Mouse (Mus musculus) hindbrain, embryonic 16.5 days (tissue): ENCODE measurements around the gene Ube2e1. TPM values are rescaled to one million over a fixed set of nuclear protein-coding genes. Genes with fewer than 3 reads are reported as not detected.

Experiments
- ATAC-seq: fragments of 200-750 bp; cut with Nextera tagmentation; 2 replicates; pipeline ENCODE4 v1.8.0; 2017; ENCODE audit warnings: moderate TSS enrichment, moderate library complexity
- H3K27ac ChIP-seq: fragments of 300-500 bp; sonication (generic); 2 replicates; pipeline ENCODE4 v1.5.1; 2014; ENCODE audit warnings: low read depth, mild to moderate bottlenecking, control low read depth, low read length, moderate library complexity
- H3K27me3 ChIP-seq: fragments of 300-500 bp; sonication (generic); replicated peaks from 2 replicates; pipeline ENCODE4 v1.6.1; 2014; ENCODE audit warnings: low read length; ENCODE audit not compliant: control insufficient read depth, insufficient read depth
- H3K36me3 ChIP-seq: fragments of 300-500 bp; sonication (generic); 2 replicates; pipeline ENCODE4 v1.6.1; 2014; ENCODE audit warnings: mild to moderate bottlenecking, low read length, moderate library complexity, mixed read lengths; ENCODE audit not compliant: control insufficient read depth, insufficient read depth
- H3K4me1 ChIP-seq: fragments of 300-500 bp; sonication (generic); 2 replicates; pipeline ENCODE4 v1.6.1; 2014; ENCODE audit warnings: low read depth, low read length; ENCODE audit not compliant: control insufficient read depth, insufficient read depth
- H3K4me2 ChIP-seq: fragments of 300-500 bp; sonication (generic); 2 replicates; pipeline ENCODE4 v1.6.1; 2014; ENCODE audit warnings: mild to moderate bottlenecking, low read length, control low read depth, moderate library complexity
- H3K4me3 ChIP-seq: fragments of 300-500 bp; sonication (generic); 2 replicates; pipeline ENCODE4 v1.5.1; 2014; ENCODE audit warnings: mild to moderate bottlenecking, low read length, control low read depth, moderate library complexity
- H3K9ac ChIP-seq: fragments of 300-500 bp; sonication (generic); 2 replicates; pipeline ENCODE4 v1.6.1; 2014; ENCODE audit warnings: low read depth, mild to moderate bottlenecking, control low read depth, low read length, moderate library complexity
- H3K9me3 ChIP-seq: fragments of 300-500 bp; sonication (generic); 2 replicates; pipeline ENCODE4 v1.6.1; 2014; ENCODE audit warnings: mild to moderate bottlenecking, low read length, moderate library complexity; ENCODE audit not compliant: control insufficient read depth
- WGBS: fragments of 180-500 bp; shearing (Covaris S2); extraction: QIAGEN DNeasy Blood & Tissue Kit; methylation state at CpG from one replicate; pipeline ENCODE4 v1.1.7; 2014; 5-methylcytosine and 5-hydroxymethylcytosine counted together
- polyA plus RNA-seq: library from polyadenylated mRNA; unstranded; fragments of >200 nt; fragmentation: Nextera tagmentation; extraction: Ambion mirVana; gene quantifications from 2 replicates; pipeline ENCODE4 v1.2.1, GENCODE M21; 2015

Gene Ube2e1
- 194 and 201 TPM in 2 replicates for polyA plus RNA-seq

DNA sequence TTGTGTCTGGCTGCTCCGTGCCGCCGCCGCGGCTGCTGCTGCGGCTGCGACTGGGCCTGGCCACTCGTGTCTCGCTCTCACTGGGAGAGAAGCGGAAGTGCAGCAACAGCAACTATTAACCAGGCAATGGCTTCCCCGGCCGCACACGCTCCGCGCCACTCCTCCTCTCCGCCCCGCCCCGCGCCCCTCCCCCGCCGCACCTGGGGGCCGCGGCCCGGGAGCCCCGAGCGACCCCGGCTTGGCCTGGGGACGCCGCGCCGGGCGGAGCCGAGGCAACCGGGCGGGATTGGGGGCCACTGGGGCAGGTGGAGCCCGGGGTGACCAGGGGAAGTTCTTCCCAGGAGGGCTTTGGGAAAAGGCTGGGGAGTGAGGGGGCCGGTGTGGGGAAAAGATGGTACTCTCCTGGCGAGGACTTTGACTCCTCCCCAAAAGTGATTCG, at the start of gene Ube2e1:
TSS of gene Ube2e1 (minus strand) at position 167 of the 439 bp plus-strand sequence.
- H3K9me3 ChIP-seq = no peaks in the 10 kb centered on the region; the same call in 1 of the 2 replicates
- H3K4me1 ChIP-seq = peaks cover 25% of the 10 kb centered on the region
- H3K4me3 ChIP-seq = peak within 1 kb of the TSS; percentile 94
- peak within 1 kb of the TSS; percentile 99 for H3K9ac ChIP-seq
- peak within 1 kb of the TSS; percentile 57 for H3K4me2 ChIP-seq
- whole genome bisulfite sequencing = under 1% methylated on average over 38 of the region's 39 CpGs
- H3K36me3 ChIP-seq = no peaks in the 10 kb centered on the region
- peak; percentile 95 for ATAC-seq
- H3K27me3 ChIP-seq = no peaks in the 10 kb centered on the region
- H3K27ac ChIP-seq = peak within 1 kb of the TSS; percentile 91

DNA sequence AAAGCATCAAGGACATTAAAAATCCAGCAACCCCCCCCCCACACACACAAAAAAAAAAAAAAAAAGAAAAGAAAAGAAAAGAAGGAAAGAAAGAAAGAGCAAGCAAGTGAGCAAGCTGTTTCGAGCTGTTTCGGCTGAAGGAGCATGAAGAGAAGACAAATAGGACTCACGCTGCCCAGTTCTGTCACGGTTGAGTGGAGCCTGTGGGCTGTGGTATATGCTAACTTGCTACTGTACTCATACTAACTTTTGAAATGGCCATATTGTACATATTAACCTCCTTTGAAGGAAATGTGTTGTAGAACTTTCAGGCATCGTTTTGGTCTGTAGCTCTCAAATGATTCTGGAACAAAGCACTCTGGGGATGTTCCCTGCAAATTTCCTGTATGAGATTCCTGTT, 48.2 kb upstream of the Ube2e1 start:
- ATAC-seq = no peak
- 42% methylated on average over 5 of the region's 5 CpGs for WGBS
- no peaks in the 10 kb centered on the region for H3K4me1 ChIP-seq

DNA sequence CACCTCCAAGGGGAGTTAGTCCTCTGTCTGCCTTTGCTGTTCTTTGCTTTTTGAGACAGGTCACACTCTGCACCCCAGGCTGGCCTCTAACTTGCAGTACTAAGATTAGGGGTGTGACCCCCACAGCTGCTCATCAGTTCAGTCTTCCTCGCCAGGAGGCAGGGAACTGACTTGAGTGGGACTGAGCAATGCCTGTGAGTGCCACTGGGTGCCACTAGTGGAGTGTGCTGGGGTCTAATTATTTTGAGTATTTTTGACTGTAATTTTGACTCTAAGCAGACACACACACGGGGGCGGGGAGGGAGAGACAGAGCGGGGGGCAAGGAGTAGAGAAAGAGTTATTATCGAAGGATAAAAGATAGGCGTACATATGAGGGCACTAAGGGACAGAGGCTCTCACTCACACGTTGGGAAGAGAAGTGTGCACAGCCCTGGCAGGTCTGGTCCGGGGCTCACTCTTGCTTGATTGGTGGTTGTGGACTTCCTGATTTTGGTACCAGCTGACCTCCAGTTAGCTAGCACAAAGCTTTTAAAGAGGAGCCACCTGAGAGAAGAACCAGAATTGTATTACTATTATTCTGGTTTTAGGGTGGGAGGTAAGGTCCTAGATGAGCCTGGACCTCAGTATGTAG, 46.4 kb upstream of the Ube2e1 start:
- H3K9ac ChIP-seq = no peak overlapping the region
- H3K36me3 ChIP-seq = no peaks in the 10 kb centered on the region
- H3K4me2 ChIP-seq = no peak overlapping the region
- H3K27me3 ChIP-seq = no peaks in the 10 kb centered on the region
- peak; percentile 74 for ATAC-seq
- H3K4me1 ChIP-seq = no peaks in the 10 kb centered on the region
- no peak overlapping the region for H3K4me3 ChIP-seq
- no peak overlapping the region for H3K27ac ChIP-seq
- no peaks in the 10 kb centered on the region for H3K9me3 ChIP-seq
- 61% methylated on average over 8 of the region's 8 CpGs for WGBS

More for the DNA sequence above, 48.2 kb upstream of the Ube2e1 start:
- no peak overlapping the region for H3K9ac ChIP-seq
- H3K4me2 ChIP-seq = no peak overlapping the region
- no peak overlapping the region for H3K4me3 ChIP-seq
- H3K27ac ChIP-seq = no peak overlapping the region
- no peaks in the 10 kb centered on the region for H3K9me3 ChIP-seq
- H3K36me3 ChIP-seq = no peaks in the 10 kb centered on the region
- no peaks in the 10 kb centered on the region for H3K27me3 ChIP-seq

DNA sequence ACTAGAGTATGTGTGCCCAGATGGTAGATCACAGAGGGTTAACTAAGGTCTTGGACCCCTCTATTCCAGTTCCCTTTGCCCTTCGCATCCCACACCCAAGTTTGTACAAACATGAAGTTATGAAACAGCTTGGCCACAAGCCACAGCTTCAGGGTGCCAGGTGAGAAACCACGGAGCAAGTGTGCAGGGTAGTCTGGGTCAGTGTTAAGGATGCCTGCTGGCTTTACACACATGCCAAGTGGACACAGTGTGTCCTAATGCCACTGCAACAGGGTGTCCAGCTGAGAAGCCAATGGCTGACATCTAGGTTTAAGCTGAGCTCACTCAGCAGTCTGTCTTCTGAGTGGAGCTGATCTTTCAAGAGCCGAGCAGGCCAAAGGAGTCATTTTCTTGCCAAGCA, 44.5 kb upstream of the Ube2e1 start:
- Histone ChIP-seq H3K9me3 (no peaks in the 10 kb centered on the region), H3K9ac (no peak overlapping the region), H3K36me3 (no peaks in the 10 kb centered on the region), H3K27ac (no peak overlapping the region), H3K4me1 (no peaks in the 10 kb centered on the region), H3K4me3 (no peak overlapping the region), H3K27me3 (no peaks in the 10 kb centered on the region), H3K4me2 (no peak overlapping the region)
- ATAC-seq = no peak
- WGBS = 77% methylated on average over 3 of the region's 3 CpGs

DNA sequence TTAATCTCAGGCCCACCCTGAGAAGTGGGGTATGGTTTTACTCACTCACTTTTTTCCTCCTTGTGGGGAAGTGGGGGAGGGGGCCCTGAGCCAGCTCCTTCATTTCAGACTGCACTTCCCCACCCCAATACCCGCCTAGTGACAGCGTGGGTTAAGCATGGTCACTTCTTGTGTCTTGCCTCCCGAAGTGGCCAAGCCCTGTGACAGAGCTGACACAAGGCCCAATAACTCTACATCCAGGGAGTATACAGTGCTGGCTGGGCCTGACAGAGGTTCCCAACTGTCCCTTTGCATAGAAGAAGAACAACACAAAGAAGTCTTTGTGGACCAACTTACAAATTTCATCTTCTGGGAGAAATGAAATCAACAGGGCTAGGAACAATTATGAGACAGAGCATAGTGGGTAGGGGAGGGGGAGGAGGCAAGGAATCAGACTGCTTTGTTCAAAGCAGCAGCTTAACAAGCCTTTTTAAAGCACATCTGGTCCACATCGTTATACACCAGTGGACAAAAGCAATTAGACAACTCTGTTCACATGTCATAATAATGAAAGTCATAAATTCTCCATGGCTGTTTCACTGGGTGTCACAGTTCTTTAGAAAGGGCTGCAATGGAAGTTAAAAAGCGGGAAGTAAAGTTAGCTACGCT, 42.2 kb upstream of the Ube2e1 start:
- ATAC-seq = peak; percentile 44; the same call in 1 of the 2 replicates
- H3K9ac ChIP-seq = no peak overlapping the region
- H3K27ac ChIP-seq = no peak overlapping the region
- no peaks in the 10 kb centered on the region for H3K36me3 ChIP-seq
- no peak overlapping the region for H3K4me3 ChIP-seq
- H3K4me1 ChIP-seq = no peaks in the 10 kb centered on the region
- no peaks in the 10 kb centered on the region for H3K27me3 ChIP-seq
- H3K9me3 ChIP-seq = no peaks in the 10 kb centered on the region
- H3K4me2 ChIP-seq = no peak overlapping the region
- 44% methylated on average over 6 of the region's 6 CpGs for WGBS

DNA sequence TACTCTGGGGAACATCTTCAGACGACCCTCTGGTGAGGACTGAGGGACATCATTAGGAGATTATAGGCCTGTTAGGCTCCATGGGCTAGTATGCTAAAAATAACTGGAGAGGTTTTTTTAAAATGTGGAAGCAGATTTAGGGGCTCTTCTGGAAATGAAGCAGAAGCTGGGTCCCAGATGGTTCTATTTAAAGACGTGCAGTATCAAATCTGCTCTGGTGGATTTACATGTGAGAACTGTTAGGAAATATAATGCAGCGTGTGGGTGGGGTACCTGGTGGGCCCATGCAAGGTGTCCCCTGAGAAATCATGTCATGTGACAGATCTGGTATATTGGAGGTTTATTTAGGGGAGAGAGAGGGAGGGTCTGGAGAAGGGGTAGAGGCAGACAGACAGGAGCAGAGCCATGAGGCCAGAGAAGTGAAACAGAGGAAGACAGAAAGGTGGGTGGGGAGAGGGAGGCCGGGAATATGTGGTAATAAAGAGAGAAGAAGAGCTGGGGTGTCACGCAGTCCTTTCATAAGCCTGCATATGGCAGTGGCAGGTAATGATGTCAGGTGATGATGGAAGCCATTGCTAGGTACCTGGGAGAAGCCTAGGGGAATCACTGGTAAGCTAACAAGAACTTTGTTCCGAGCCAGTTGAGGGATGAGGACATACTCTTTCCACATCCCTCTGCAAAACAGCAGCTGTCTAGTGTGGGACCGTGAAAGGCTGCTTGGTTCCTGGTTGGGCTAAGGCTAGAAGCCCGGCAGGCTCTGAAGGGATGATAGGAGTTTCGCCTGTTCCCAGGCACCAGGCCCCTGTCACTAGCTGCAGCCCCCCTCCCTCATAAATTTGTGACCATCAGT, 41.3 kb upstream of the Ube2e1 start:
- ATAC-seq = no peak

DNA sequence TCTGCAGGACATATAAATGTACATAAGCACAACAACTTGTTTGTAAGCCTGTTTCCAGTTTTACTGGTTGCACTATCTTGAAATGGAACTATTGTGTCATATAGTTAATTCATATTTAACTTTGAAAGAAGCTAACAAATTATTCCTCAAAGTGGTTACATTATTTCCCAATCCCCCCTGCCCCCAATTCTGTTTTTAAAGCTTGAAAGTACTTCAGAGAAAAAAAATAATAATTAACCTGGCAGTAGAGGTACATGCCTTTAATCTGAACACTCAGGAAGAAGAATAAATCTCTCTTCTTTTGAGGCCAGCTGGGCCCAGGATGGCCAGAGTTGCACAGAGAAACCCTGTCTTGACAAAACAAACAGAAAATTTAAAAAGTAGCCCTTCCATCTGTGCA, 37.4 kb upstream of the Ube2e1 start:
- ATAC-seq = no peak
- H3K4me3 ChIP-seq = no peak overlapping the region
- no peak overlapping the region for H3K4me2 ChIP-seq
- H3K27me3 ChIP-seq = no peaks in the 10 kb centered on the region
- H3K27ac ChIP-seq = no peak overlapping the region
- H3K36me3 ChIP-seq = no peaks in the 10 kb centered on the region
- H3K9me3 ChIP-seq = no peaks in the 10 kb centered on the region
- H3K9ac ChIP-seq = no peak overlapping the region
- H3K4me1 ChIP-seq = no peaks in the 10 kb centered on the region

More for the DNA sequence above, 41.3 kb upstream of the Ube2e1 start:
- no peaks in the 10 kb centered on the region for H3K4me1 ChIP-seq
- no peak overlapping the region for H3K27ac ChIP-seq
- no peaks in the 10 kb centered on the region for H3K27me3 ChIP-seq
- no peak overlapping the region for H3K4me2 ChIP-seq
- no peaks in the 10 kb centered on the region for H3K9me3 ChIP-seq
- H3K9ac ChIP-seq = no peak overlapping the region
- H3K36me3 ChIP-seq = no peaks in the 10 kb centered on the region
- 84% methylated on average over 9 of the region's 9 CpGs for WGBS
- no peak overlapping the region for H3K4me3 ChIP-seq

DNA sequence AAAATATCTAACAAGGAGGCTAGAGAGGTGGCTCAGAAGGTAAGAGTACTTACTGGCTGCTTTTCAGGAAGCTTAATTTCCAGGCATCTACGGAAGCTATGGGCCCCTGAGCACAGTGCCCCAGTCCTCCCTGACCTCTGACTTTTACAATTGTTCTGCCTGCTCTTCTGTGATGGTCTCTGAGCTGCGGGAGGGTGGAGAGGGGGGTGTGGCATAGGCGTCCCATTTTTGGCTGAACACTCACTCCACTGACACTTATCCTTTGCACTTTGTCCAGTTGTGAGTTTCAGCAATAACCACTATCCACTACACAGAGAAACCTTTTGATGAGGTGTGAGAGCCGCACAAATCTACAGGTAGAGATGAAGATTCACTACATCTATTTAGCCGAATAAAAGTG, 35.4 kb upstream of the Ube2e1 start:
- Histone ChIP-seq H3K9ac (no peak overlapping the region), H3K36me3 (no peaks in the 10 kb centered on the region), H3K4me2 (no peak overlapping the region), H3K9me3 (no peaks in the 10 kb centered on the region), H3K4me1 (no peaks in the 10 kb centered on the region), H3K4me3 (no peak overlapping the region), H3K27ac (no peak overlapping the region), H3K27me3 (no peaks in the 10 kb centered on the region)
- no peak for ATAC-seq
- WGBS = 42% methylated on average over 5 of the region's 5 CpGs

DNA sequence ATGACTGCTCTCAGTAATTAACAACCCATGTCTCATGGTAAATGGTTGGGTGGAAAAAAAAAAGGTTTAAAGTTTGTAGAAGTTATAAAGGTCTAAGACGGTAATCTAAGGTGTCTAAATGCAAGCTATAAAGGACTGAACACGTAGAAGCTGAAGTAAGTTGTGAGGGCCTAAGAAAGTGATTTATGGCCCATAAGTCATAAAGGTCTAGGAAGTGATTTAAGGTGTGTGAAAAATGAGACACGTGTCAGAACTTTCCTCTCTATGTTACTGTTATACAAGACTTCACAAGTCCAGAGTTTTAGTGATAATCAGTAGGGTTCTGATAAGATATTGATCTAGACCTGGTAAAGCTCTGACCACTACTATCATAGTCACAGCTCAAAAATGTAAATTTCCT, 32.7 kb upstream of the Ube2e1 start:
- ATAC-seq = no peak
- WGBS = 86% methylated on average over 3 of the region's 3 CpGs

More for the DNA sequence above, 32.7 kb upstream of the Ube2e1 start:
- H3K4me2 ChIP-seq = no peak overlapping the region
- H3K9ac ChIP-seq = no peak overlapping the region
- no peaks in the 10 kb centered on the region for H3K4me1 ChIP-seq
- H3K27me3 ChIP-seq = no peaks in the 10 kb centered on the region
- H3K36me3 ChIP-seq = no peaks in the 10 kb centered on the region
- no peak overlapping the region for H3K27ac ChIP-seq
- H3K4me3 ChIP-seq = no peak overlapping the region
- no peaks in the 10 kb centered on the region for H3K9me3 ChIP-seq
